Mouse (Mus musculus) T-helper 17 cell (primary cell): ENCODE measurements at regions not wholly inside any gene's neighbourhood (a gene's known extent, or its start where the extent isn't known, plus 50 kb on each side); places are given as distances from the start of the nearest gene placed in this dataset.
"Not testable (repeated sequence)": the region's sequence is repeated elsewhere in the genome, so short reads cannot be mapped to it uniquely, and the experiment has no call there.

Experiments
- in situ Hi-C, 2 experiments: fragments of 300-600 bp; cut with MboI, MseI; formaldehyde crosslinking; loops; 1 replicate in 1 of 2; 2 replicates in 1 of 2; pipeline ENCODE4 v1.15.1; 2025; ENCODE audit warnings: high pct_unique_total_duplicates in 2 of 2

DNA sequence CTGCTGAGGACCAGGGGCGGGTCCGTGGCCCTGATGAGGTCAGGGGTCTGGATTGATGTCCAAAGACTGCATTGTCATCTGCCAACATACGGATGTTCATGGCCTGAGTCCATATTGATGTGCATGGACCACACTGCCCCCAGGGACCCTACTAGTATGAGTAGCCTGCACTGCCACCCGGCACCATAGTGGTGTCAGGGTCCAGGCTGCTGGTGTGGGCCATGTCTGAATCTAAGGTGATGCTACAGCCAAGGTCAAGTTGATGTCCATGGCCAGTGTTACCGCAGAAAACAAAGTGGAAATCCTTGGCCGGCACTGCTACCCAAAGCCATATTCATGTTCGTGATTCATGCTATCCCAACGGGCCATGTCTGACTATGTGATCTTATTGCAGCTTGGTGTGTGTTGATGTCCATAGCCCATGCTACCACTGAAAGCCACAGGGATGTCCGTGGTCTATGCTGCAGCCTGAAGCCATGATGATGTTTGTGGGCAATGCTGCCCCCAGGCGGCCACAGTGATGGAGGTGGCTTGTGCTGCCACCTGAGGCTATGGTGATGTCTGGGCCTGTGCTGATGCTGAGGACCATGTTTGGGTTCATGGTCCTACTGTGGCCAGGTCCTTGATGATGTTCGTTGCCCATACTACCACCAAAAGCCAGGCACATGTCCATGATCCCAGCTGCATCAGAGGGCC, 130.5 kb downstream of the Iqub start:
- in situ Hi-C loops: no loop called here

DNA sequence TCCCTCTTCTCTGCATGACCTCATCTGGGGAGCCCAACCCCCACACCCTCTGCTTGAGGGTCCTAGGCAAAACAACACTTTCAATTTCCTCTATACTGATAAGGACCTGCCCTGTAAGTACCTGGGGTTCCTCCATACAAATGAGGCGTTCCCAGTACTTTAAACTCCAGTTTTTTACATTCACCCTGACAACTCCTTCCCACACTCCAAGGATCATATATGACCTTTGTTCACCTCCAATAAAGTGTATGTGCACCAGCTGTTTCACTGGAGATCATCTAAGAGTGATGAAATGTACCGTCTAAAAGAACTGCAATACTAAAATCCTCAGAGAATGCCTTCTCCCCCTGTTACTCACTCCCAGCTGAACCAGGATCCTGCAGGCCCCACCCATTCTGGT, 135.0 kb downstream of the Iqub start:
- in situ Hi-C loops: no loop called here

DNA sequence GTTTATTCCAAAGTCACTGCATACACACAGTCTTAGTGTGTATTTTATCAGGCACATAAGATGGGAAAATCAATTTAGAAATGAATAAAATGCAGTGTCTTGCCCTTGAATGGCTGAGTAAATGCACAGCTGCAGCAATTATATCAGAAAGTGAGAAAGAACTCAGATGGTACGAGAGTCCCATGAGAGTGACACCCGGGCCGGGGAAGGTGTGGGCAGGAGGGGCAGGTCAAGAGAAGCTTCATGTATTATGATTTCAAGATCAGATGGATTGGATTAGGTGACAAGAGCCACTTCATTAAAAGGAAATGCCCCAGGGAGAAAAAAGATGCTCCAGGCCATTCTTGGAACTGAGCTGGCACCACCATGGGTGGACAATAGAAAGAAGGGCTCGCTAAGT, 138.1 kb downstream of the Iqub start:
- in situ Hi-C loops: no loop called here

DNA sequence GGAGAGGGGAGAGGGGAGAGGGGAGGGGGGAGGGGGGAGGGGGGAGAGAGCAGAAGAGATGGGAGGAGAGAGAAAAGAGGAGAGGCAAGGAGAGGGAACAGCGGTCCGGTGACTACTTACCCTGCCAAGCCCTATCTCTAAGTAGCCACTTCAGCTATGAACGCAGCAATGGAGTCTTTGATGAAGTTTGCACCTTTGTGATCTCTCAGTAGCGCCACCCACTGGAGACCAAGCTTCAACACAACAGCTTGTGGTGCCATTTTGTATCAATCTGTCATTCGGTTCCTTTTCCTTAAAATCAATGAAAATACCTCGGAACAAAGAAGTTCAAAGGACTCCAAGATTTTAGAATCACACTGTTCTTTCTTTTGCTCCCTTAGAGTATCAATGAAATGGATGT, 141.7 kb downstream of the Iqub start:
- in situ Hi-C loops: loop anchor here in 1 of 2 experiments (25.0 kb wide), 1 partner anchor 611 kb away; no protein-coding TSS in a partner anchor

DNA sequence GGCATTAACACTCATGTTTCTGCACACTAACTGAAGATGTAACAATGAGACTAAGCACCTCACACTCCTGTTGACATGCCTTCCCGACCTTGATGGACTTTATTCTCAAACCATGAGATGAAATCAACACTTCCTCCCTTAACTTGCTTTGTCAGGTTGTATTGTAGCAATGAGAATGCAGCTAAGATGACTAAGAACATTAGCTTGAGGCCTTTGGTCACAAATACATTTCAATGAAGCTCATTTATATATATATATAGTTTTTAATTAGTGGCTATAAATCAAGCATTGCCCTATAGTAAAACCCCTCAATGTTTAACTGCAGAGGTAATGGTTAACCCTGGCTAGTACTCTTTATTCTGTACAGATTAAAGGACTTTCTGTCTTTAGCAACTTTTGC, 143.2 kb downstream of the Iqub start:
- in situ Hi-C loops: loop anchor here in 1 of 2 experiments (25.0 kb wide), 1 partner anchor 609 kb away; no protein-coding TSS in a partner anchor

DNA sequence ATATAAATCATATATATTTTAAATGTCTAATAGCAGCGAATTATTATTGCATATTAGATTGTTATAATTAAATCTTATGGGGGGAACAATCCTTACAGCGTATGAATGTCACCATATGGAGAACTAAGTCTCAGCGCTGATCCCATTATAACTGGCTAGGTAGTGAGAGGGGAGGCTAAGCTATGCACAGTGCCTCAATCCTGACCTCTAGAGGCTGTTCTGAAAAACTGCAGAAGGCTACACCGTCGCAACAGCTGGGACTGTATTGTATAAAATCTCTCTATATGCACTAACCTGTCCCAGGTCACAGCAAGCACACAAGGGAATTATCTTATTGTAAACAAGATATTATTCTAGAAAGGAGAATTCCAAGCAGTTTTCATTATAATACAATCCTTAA, 164.0 kb downstream of the Iqub start:
- in situ Hi-C loops: loop anchor here in 1 of 2 experiments (25.0 kb wide), 1 partner anchor 589 kb away; no protein-coding TSS in a partner anchor

DNA sequence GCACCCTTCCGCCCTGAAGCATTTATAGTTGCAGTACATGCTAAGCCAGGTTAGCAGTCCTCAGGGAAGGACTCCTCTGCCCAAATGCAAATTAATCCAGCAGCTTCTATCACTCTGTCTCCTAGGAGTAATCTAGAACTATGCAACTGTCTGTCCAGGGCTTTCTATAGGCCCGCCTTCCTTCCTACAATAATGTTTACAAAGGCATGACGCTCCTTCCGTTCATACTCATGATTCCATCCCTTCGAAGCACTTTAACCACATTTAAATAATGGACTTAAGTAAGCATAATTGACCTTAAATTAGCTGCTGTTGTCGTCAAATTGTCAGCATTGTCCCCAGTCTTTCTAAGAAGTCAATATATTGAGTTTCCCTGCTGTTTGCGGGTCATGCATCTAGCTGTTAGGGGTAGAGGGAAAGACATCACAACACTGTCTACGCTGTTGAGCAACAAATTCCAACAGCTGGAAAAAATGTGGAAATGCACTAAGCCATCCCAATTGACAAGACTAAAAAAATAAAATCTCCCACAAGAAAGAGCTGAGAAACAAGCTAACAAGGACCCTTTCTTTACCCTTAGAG, 166.3 kb downstream of the Iqub start:
- in situ Hi-C loops: no loop called here

DNA sequence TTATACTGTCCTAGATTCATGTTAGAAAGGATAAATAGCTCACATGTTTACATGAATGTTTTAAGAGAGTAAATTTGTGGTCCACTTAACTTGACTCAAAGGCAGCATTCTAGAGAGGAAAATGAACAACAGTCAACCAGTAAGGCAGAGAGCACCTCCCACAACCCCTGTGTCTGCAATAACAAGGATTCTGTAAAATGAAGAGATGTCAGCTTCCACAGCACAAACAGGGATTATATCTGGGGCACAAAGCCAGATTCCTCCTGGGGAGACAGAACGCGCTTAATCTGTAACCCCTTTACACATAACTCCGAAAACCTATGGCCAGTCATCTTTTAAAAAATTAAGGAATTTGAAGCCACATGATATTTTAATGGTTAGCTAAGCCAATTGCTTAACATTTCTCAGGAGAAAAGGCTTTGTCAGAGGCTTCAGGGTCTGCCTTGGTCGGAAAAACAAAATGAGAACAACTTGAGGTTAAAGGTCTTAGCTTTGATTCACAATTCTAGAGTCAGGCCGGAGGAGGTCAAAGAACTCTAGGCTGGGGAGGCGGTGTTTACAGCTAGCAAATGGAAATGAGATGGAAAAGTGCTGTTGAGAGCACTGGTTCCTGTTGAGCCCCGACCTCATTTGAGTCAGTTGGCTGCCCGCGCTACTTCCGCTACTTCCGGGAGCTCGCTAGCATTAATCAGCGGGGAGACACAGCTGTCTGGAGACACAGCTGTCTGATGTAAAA, 167.0 kb downstream of the Iqub start:
- in situ Hi-C loops: no loop called here

DNA sequence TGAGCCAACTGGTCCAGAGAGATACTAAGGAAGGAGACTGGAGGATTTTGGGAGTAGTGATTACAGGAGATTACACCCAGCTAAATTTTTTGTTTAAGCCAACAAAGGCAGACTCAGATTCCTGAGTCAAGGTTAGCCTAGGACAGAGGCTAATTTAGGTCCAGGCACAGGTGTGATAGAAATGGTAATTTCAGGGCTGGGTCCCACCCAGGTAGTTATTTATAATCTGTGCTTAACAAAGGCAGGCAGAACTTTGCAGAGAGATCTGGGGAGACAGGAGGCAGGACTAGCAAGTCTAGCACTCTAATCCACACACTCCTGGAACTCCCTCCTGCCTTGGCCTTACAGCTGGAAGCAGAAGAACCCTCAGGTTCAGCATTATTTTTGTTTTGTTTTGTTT, 172.4 kb downstream of the Iqub start:
- in situ Hi-C loops: no loop called here

DNA sequence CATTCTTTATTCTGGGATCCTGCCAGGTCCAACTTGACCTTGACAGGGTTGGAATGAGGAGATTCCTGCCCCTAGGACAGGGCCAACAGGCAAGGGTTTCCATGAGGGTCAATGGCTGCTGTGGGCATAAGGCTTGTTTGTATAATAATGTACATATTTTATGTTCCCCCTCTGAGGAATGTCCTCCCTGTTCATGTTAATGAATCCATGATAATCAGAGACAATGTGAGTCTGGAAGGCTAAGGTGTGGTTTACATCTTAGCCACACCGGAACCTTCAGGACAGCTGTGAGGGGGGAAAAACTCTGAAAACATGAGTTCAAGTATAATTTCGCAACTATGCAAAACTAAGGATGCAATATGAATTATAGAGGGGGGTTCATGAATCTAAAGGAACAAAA, 172.8 kb downstream of the Iqub start:
- in situ Hi-C loops: no loop called here

DNA sequence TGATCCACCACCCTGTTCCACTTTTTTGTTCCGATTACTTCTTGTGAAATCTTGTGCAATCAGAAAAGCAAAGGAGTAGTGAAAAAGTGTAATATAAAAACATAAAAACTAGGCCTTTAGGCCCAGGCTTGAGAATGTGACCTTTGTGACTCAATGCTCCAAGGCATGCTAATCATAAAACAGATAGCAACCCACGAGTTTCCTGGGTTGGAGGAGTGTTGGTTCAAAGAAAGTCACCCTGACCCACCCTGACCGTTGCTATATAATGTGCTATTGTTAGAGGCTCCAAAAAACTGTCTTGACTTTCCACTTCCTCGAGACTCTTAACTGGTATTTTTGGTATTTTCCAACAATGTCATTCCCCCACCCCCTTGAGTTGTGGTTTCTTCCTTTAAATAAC, 172.2 kb upstream of the Slc13a1 start:
- in situ Hi-C loops: not testable (repeated sequence)

DNA sequence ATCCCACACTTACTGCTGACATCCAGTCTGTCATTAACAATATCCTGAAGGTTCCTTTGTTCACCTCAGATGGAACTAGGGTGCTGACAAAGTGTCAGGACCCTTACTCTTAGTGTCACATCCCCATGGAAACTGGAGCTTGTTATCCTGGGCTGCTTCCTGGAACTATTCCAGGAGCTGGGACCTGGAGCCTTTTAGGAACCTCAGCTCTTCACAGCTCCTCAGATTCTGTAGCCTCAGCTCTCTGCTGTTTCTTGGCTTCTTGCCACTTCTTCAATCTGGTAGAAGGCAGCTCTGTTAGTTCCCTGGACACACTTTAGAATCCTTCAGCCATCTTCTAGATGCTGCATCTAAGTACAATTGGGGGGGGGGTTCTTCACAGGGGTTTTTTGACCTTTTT, 157.3 kb upstream of the Slc13a1 start:
- in situ Hi-C loops: no loop called here

DNA sequence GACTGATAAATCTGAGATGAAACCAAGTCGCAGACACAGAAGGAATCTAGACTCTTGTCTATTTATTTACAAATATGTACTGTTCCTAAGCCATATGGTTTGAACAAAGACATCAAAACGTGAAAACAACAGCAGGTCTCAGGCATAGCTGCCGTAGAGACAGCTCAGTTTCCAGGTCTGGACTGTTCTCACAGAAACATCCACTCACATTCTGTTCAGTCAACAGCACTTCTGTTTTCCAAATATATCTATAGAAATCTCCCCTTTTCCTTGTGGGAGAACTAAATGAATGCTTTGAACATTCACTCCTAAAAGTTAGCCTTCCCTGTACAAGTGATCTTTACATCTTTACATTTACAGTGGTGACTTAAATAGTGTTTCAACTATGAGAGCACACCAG, 156.8 kb upstream of the Slc13a1 start:
- in situ Hi-C loops: no loop called here

DNA sequence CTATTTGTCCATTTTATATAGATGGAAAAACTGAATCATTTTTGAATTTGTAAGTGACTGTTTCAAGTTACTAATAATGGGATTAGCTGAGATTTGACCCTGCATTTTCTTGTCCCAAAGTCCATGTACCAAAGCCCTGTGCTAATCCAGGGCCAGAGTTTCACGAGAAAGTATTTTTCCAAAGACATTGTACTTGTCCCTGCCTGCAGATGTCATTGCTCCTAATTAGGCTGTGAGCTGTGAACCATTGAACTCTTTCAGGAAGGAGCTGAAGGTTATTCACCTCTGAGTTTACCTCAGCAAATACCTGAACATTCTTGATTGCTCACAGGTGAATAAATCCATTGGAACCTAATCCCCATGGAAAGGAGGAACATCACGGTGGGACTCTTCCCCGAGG, 154.5 kb upstream of the Slc13a1 start:
- in situ Hi-C loops: no loop called here

DNA sequence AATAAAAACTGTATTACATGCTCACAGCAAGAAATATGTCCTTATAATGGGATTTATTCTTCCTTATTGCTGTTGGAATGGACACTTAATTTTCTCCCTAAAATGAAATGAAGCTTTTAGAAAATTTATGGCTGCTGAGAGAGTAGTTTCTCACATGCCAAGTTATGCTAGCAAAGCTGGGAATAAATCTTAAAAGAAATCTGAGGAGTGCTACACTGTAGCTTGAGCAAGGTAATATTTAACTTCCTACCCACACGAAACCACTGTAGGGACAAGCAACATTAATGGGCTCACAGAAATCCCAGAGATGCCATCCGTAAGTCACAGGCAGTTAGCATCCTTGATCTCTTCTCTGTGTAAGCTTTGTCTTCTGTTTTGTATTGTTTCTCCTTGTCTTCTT, 151.0 kb upstream of the Slc13a1 start:
- in situ Hi-C loops: no loop called here

DNA sequence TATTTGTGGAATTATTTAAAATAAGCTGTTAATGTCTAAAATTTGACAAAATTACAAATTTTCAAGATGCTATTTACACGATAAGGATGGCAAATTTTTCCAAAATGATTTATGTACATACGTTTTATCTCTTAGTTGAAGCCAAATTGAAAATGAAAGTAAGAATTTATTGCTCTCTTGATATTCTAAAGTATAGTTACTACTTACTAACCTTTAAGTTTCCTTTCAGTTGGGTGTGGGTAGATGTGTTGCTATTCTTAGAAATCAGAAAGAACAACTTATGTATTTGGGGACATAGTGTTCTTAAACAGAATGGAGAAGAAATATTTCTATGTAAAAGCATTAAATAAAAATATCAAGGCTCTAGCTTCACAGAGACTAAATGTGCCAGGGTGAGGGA, 142.8 kb upstream of the Slc13a1 start:
- in situ Hi-C loops: no loop called here

DNA sequence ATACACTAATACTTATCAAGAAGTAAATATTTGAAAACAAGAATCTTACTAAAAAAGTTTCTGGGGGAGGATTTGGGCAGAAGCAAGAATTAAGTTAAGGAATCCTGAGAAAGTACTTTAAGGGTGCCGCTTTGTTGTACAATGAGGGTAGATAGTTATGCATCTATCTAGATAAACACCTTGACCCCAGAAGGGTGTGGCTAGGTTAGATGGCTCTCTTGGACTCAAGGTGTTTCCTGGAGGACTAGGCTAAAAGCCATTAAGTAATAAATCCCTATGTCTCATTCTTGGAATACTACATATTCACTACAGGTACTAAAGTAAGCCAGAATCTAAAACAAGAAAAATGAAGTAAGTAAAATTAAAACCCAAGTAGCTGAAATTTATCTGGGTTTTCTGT, 141.9 kb upstream of the Slc13a1 start:
- in situ Hi-C loops: no loop called here

DNA sequence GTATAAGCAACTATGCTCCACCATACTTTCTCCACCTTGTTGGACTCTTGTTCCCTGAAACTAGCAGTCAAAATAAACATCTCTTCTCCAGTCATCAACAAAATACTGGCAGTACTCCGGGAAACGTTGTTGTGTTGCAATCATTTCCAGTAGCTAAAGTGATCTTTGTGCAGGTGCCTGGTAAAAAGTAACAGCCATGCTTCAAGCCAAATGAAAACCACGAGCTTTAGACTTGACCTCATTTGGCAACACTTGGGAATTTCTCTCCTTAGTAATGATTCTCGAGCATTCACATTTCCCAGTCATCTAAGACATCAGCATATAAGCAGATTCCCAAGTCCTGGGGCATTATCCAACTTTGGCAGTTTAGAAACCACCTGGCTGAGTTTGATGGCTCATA, 133.8 kb upstream of the Slc13a1 start:
- in situ Hi-C loops: no loop called here

DNA sequence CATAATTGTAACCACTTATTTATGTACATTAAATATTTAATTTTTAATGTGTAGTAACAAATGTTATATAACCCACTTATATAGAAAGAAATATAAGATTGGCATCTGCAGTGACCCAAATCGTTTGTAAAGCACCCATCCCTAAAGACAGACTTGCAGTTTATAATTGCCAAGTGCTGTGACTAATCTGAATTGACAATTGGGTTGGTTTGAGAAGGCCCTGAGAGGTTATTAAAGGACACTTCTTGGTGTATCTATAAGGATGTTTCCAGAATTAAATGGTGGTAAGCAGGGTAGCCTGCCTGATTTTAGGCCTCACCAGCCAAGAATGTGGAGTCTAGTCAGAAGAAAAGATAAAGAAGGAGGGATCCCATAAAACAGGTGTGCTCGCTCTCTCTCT, 133.3 kb upstream of the Slc13a1 start:
- in situ Hi-C loops: no loop called here

DNA sequence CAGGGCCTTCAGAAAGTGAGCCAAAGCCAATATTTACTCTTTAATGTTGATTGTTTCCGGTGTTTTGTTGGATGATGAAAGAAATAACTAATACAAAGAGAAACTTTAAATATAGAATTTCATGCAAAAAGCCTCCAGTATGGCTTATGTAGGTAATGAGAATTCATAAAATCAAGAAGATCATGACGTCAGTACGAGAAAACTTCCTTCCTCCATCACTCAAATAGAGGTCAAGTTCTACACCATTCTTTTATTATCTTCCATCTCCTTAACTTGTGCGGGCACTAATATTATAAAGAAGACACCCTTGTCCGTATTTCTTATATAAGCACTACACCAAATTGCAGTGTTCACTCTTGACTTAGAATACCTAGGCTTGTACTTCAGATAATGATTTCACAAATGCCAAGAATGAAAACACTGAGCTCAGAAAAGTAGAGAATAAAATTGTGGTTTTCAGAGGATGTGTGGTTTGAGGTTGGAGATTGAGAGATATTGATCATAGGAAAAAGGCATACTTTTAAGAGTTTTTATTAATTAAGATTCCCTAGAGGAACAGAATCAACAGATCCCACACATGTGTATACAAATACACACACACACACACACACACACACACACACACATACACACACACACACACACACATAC, 130.8 kb upstream of the Slc13a1 start:
- in situ Hi-C loops: loop anchor here in 1 of 2 experiments (10.0 kb wide), 1 partner anchor 1274 kb away; no protein-coding TSS in a partner anchor

DNA sequence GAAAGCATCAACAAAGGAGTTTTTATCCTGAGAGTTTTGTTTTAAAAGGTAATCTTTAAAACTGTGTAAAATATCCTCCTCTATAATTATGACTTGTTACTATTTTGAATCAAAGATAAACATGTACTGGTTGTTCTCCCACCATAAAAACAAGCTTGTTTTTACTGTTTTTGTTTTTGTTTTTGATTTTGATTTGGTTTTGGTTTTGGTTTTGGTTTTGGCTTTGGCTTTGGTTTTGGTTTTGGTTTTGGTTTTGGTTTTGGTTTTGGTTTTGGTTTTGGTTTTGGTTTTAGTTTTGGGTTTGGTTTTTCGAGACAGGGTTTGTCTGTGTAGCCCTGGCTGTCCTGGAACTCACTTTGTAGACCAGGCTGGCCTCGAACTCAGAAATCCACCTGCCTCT, 120.9 kb upstream of the Slc13a1 start:
- in situ Hi-C loops: not testable (repeated sequence)

DNA sequence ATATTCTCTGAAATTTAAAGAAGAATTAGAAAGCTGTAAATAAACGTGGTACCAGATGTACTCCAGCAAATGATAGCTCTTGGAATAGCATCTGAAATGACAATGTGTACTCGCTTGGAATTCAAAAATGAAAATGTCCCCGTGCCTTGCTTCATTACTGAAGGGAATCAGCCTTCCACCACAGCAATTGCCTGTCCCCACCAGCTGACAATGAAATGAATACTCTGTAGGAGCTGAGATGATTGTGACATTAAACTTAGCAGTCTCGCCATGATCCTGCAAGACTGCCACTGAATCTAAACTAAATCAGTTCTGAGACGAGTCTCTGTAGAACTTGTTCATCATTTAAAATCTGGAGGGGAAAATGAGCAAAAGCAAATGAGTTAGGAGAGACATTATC, 104.9 kb upstream of the Slc13a1 start:
- in situ Hi-C loops: no loop called here
